Mouse (Mus musculus) adipocyte (in vitro differentiated cells): ENCODE results near the gene Hist1h1d.
"Not testable (repeated sequence)": the region's sequence is repeated elsewhere in the genome, so short reads cannot be mapped to it uniquely, and the experiment has no call there.

ENCODE experiments used
- DNase-seq: peaks from one replicate; pipeline ENCODE4 v3.0.0-alpha.2; 2016; ENCODE audit warnings: low spot score

Hist1h1d gene

DNA sequence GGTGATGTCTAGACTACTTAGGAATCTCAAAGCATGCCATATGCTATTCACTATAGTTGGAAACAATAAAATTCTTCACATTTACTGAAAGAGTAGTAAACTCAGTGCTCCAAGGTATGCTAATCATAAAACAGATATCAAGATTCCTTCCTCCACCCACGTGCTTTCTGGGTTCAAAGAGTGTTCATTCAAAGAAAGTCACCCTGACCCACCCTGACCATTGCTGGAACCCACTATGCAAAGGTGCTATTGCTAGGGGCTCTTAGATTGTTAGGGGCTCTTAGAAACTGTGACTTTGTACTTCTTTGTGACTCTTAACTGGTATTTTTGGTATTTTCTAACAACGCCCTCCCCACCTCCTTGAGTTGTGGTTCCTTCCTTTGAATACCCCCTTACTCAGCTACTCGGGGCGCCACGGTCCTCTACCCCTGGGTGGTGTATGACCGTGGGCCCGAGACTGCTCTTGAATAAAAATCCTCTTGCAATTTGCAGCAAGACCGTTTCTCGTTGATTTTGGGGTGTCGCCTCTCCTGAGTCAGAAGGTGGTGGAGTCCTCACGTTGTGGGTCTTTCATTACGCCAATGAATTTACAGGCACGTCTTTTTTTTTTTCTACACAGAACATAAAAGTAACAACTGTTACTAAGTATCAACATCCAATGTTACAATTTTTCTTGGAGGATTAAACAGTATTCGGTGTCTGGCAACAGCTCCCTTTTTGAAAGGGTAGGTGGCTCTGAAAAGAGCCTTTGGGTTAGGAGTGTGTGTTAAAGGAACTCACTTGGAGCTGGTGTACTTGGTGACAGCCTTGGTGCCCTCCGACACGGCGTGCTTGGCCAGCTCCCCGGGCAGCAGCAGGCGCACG is 20.2 kb downstream of the Hist1h1d start:
- DNase-seq = not testable (repeated sequence)

DNA sequence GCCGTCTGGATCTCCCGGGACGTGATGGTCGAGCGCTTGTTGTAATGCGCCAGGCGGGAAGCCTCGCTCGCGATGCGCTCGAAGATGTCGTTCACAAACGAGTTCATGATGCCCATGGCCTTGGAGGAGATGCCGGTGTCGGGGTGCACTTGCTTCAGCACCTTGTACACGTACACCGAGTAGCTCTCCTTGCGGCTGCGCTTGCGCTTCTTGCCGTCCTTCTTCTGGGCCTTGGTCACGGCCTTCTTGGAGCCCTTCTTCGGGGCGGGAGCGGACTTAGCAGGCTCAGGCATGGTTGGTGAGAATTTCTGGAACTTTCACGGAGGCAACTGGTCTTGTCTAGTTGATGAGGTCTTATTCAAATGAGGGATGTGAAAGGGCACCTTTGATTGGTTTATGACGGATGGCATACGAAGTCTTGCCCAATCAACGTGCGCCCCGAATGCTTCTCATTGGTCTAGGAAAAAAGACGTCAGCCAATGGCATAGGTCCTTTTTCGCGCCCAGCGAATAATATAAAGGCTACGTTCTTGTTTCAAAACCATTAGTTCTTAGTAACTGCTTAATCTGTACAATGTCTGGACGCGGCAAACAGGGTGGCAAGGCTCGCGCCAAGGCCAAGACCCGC is 20.9 kb downstream of the Hist1h1d start, which contains the start of the genes Hist1h2bf and Hist1h2ad:
TSS of gene Hist1h2bf (minus strand) at position 299 of the 627 bp plus-strand sequence.
TSS of gene Hist1h2ad (plus strand) at position 484 of the 627 bp plus-strand sequence.
- DNase-seq = peak; percentile 95

DNA sequence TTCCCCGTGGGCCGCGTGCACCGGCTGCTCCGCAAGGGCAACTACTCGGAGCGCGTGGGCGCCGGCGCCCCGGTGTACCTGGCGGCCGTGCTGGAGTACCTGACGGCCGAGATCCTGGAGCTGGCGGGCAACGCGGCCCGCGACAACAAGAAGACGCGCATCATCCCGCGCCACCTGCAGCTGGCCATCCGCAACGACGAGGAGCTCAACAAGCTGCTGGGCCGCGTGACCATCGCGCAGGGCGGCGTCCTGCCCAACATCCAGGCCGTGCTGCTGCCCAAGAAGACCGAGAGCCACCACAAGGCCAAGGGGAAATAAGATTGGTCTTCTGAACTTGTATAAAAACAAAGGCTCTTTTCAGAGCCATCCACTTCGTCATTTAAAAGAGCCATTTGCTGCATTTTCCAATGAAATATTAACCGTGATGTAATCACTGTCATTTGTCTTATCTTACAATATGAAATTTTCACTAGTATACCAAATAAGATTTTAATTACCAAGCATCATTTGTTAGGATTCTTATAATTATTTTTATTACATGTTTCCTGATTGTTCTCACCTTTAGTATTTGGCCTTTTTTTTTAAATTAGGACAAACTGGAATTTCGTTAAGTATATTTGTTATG is 21.6 kb downstream of the Hist1h1d start:
- DNase-seq = not testable (repeated sequence)

GRCm38 (mm10) chr13:23575271-23575851 is 22.3 kb downstream of the Hist1h1d start, which contains the start of gene Hist1h3d:
Hist1h3d (plus strand) TSS chr13:23575763.
- peak; percentile 83 for DNase-seq

DNA sequence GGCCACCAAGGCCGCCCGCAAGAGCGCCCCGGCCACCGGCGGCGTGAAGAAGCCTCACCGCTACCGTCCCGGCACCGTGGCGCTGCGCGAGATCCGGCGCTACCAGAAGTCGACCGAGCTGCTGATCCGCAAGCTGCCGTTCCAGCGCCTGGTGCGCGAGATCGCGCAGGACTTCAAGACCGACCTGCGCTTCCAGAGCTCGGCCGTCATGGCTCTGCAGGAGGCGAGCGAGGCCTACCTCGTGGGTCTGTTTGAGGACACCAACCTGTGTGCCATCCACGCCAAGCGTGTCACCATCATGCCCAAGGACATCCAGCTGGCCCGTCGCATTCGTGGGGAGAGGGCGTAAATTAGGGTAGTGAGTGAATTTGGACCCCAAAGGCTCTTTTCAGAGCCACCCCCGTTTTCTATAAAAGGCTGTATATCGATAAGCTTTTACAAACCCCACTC is 22.8 kb downstream of the Hist1h1d start:
- not testable (repeated sequence) for DNase-seq

DNA sequence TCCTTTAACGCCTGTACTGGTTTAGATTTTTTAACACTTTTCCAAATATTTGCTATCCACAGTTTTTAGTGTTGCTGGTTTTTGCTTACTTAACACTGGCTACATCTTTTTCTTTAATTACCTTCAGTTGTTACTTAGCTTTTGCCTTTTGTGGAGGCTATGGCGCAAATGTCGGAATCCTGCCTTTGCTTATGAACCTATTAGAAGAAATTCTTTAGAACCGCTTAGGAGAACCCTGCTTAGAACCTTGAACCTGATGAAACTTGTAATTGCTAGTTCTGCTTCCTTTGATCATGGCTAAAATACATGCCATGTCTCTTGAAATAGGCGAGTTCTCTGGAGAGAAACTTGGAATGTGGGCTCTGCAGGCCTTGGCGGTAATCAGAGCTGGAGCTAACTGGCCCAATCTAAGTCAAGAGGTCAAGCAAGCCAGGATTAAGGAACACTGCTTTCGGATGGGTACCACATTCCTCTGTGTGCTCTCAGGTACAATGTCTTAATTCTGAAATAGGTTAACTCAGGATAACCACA is 23.4 kb downstream of the Hist1h1d start:
- no peak for DNase-seq

DNA sequence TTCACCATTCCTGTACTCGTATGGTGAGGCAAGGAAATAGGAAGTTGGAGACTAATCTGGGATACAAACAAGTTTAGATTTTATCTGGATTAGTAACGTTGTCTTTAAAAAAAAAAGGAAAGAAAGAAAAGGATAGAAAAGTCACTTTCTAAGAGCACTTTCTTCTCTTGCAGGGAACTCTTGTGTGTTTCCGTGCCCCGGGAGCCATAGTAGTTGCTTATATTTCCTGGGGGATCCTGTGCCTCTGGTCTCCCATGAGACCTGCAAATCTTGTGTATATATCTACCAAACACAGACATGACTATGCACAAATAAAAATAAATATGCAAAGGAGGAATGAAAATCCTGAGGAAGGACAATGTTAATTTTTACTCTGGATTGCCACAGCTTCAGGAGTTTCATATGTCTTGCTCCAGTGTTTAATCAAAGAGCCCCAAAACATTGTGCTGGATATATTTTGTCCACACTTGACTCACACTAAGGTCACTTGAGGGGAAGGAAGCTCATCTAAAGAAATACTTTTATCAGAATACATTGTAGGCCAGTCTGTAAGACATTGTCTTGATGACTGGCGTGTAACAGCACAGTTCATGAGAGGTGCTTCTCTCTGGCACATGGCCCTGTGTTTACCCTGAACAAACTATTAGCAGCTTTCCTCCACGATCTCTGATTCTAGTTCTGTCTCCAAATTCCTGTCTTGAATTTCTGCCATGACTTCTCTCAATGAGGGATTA is 24.0 kb downstream of the Hist1h1d start:
- DNase-seq = no peak

DNA sequence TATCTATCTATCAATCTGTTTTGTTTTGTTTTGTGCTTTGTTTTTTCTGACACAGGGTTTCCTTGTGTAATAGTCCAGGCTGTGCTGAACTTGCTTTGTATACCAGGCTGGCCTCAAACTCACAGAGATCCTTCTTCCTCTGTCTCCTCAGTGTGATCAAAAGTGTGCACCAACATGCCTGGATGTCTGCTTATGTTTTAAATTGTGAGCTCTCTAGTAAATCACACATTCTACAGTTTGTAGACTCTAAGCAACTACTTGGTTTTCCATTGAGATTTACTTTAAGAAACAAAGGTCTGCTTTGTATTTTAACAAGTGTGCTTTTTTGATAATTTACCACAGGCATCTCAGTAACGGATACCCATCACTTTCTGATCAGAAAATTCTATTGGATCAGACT is 24.8 kb downstream of the Hist1h1d start:
- DNase-seq = no peak

DNA sequence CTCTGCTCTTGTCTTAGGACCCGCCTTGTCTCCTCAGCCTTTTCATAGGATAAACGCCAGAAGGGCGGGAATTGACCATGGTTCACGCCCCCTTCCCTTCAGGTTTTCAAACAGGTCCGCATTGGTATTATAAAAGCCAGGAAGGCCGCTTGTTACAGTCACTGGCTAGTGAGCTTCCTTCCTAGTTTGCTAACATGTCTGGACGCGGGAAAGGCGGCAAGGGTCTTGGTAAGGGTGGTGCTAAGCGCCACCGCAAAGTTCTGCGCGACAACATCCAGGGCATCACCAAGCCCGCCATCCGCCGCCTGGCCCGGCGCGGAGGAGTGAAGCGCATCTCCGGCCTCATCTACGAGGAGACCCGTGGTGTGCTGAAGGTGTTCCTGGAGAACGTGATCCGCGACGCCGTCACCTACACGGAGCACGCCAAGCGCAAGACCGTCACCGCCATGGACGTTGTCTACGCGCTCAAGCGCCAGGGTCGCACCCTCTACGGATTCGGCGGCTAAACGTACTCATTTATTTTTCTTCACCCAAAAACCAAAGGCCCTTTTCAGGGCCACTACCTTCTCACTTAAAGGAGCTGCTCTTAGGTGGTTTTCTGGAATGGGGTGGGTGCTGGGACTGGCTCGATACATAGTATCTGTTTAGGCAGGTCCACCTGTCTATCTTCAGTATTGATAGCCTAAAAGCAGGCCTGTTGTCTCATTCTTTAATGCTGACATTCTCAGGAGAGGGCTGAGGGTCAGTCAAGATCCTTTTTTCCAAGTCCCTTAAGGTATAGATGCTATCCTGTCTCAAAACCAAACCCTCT is 28.6 kb downstream of the Hist1h1d start, which contains the start of gene Hist1h4d:
TSS of gene Hist1h4d (plus strand) at position 191 of the 811 bp plus-strand sequence.
- peak; percentile 99 for DNase-seq

DNA sequence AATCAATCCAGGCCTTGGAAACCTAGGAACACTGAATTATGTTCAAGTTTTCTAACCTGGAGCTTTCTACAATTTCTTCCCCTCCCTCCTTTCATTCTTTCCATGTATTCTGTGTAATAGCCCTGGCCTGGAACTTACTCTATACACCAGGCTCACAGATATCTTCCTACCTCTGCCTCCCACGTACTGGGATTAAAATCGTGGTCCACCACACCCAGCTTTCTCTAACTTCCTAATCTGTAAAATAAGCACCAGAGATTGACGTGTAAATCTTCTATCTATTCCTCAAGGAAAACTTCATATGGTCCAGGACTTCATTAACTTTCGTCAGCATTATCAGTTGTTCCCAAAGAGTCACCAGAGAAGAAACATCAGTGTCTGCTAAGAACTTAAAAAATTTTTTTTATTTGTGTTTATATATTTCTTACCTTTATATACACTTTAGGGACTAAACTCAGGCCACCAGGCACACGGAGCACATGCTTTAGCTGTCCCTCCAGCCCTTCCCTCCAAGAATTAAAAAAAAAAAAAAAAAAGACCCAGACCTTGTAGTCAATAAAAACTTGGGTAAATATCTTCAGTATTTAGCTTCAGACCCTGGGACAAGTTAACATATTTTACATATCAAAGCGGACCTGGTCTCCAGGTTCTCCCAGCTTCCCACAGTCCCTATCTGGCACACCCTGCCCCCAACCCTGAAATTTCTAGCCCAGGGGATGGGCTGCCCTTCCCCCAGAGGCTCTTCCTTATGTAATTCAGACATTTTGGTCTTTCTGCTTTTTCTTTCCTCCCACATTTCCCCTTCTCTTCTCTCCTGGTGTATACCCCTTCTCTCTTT is 29.4 kb downstream of the Hist1h1d start:
- DNase-seq = peak; percentile 52

- DNase-seq = peak; percentile 47
Observed at GRCm38 (mm10) chr13:23583387-23584068, 30.5 kb downstream of the Hist1h1d start.

- DNase-seq = peak; percentile 45
Observed at GRCm38 (mm10) chr13:23584331-23584730, 31.3 kb downstream of the Hist1h1d start.

DNA sequence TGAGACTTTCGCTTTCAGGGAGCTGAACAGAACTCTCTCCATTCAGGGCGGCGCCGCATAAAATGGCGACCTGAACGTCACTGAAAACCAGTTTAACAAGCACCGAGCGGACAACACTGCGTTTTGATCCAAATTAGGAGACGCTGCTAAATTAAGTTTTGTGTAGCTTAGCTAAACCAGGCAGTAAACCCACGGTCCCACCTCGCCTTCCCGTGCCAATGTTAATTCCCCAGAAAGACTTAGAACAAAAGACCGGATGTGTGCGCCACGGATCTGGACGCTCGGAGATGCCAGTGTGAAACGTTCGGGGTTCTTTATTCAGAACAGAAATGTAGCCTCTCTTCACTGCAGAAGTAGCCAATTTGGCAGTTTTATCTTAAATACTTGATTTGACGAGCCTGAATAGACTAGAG is 32.0 kb downstream of the Hist1h1d start:
- peak; percentile 75 for DNase-seq

GRCm38 (mm10) chr13:23585442-23586098 is 32.5 kb downstream of the Hist1h1d start:
- DNase-seq = peak; percentile 91

DNA sequence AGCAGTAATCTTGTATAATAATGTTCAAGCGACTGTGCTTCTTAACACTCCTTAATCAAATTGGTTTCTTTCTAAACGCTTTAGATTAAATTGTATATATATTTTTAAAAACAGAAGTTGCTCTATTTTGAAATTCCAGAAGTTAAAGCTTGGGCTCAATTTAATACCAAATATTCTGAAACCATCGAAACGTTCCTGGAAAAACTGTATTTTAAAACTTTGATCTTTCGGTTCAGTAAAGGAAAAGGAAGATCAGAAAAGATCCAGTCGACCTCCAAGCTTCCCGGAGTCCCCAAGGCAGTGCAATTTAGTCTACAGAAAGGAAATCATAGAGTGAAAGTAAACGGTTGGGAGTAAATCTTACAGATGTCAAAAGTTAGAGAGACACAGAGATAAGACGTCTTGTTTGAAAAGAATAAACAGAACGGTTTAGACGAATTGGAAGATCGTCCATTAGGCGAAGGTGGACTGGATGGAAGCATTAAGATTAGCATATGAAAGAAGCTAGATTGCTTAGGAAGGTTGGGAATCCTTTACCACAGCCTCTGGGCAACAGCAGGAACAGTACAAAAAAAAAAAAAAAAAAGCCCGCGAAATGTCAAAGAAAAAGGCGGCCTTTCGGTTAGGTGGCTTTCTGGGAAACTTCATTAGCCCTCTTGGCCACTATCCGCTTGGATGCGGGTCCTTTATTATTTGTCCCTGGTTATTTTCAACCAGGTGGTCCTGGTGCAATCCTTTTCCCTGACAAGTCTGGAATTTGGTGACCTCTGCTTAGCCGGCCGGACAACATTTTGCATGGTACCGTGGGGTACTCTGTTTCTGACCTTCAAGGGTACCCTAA is 33.3 kb downstream of the Hist1h1d start:
- peak; percentile 44 for DNase-seq

DNA sequence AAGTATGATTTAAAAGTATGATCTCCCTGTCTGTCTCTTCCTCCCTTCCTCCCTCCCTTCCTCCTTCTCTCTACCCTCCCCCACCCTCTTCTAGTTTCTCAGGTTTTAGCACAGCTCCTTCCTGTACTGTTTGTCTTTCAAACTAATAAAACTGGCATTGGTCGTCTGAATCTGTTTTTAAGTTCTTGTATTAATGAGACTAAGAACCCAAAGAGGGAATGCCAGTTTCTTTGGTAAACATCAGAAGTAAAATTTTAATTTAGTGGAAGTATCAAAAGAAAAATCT is 33.8 kb downstream of the Hist1h1d start:
- DNase-seq = no peak

GRCm38 (mm10) chr13:23591206-23591605 is 38.1 kb downstream of the Hist1h1d start:
- DNase-seq = no peak
